Mouse (Mus musculus) erythroblast, embryonic 14.5 days (primary cell): ENCODE results near the gene Olfr615. TPM values are rescaled to one million over a fixed set of nuclear protein-coding genes. Genes with fewer than 3 reads are reported as not detected.
"Not testable (repeated sequence)": the region's sequence is repeated elsewhere in the genome, so short reads cannot be mapped to it uniquely, and the experiment has no call there.

Experiments
- H3K27me3 ChIP-seq: 2 replicates; pipeline ENCODE4 v1.6.1; 2012; ENCODE audit warnings: inconsistent platforms; ENCODE audit not compliant: control insufficient read depth
- H3K36me3 ChIP-seq: 2 replicates; pipeline ENCODE4 v1.6.1; 2012; ENCODE audit warnings: mild to moderate bottlenecking, inconsistent platforms; ENCODE audit not compliant: control insufficient read depth
- H3K4me1 ChIP-seq: 2 replicates; pipeline ENCODE4 v1.6.1; 2012; ENCODE audit warnings: inconsistent platforms; ENCODE audit not compliant: control insufficient read depth
- H3K4me3 ChIP-seq: replicated peaks from 2 replicates; pipeline ENCODE3; 2012; ENCODE audit warnings: moderate library complexity, mild to moderate bottlenecking, inconsistent platforms
- H3K9me3 ChIP-seq: 2 replicates; pipeline ENCODE4 v1.6.1; 2012; ENCODE audit warnings: low read length, inconsistent platforms, mixed read lengths; ENCODE audit not compliant: control insufficient read depth
- GATA1 ChIP-seq: IDR thresholded peaks from 2 replicates; pipeline ENCODE4 v1.6.1; 2012; ENCODE audit warnings: low read length, inconsistent platforms, mixed read lengths
- TAL1 ChIP-seq: IDR thresholded peaks from 3 replicates; pipeline ENCODE4 v1.6.1; 2012; ENCODE audit warnings: low read length, inconsistent platforms, mixed read lengths
- polyA plus RNA-seq: library from polyadenylated mRNA; stranded (reverse); fragments of >175 nt; gene quantifications from 2 replicates; pipeline ENCODE4 v1.2.3, GENCODE M21; 2012

Olfr615 gene
- not detected in 2 replicates for polyA plus RNA-seq

- H3K27me3 ChIP-seq: no peaks in the 10 kb centered on the region
- no peak for TF ChIP-seq TAL1
- H3K9me3 ChIP-seq: no peaks in the 10 kb centered on the region
- H3K36me3 ChIP-seq: no peaks in the 10 kb centered on the region
- H3K4me1 ChIP-seq: no peaks in the 10 kb centered on the region
- no peak within 1 kb of the TSS for H3K4me3 ChIP-seq
These were observed at the start of gene Olfr615 for GRCm38 (mm10) chr7:103555779-103556178. Gene Olfr615 (plus strand): TSS chr7:103556079.

GRCm38 (mm10) chr7:103512022-103512421 is 43.9 kb upstream of the Olfr615 start, which contains the start of gene Olfr610:
Gene Olfr610 (minus strand): TSS chr7:103512122.
- no peaks in the 10 kb centered on the region for H3K4me1 ChIP-seq
- no peaks in the 10 kb centered on the region for H3K36me3 ChIP-seq
- no peaks in the 10 kb centered on the region for H3K27me3 ChIP-seq
- H3K4me3 ChIP-seq: no peak within 1 kb of the TSS
- no peaks in the 10 kb centered on the region for H3K9me3 ChIP-seq
- no peak for TF ChIP-seq GATA1
- TF ChIP-seq TAL1: no peak

GRCm38 (mm10) chr7:103520746-103521145 is 35.1 kb upstream of the Olfr615 start, which contains the start of gene Olfr611:
Gene Olfr611 (minus strand): TSS chr7:103520846.
- H3K4me1 ChIP-seq, H3K27me3 ChIP-seq, H3K4me3 ChIP-seq, H3K9me3 ChIP-seq, H3K36me3 ChIP-seq: not testable (repeated sequence)

GRCm38 (mm10) chr7:103542617-103543016 is 13.3 kb upstream of the Olfr615 start, which contains the start of gene Olfr612:
Gene Olfr612 (minus strand): TSS chr7:103542717.
- H3K4me1 ChIP-seq, H3K9me3 ChIP-seq, H3K27me3 ChIP-seq, H3K4me3 ChIP-seq, H3K36me3 ChIP-seq: not testable (repeated sequence)

GRCm38 (mm10) chr7:103547774-103548173 is 8.1 kb upstream of the Olfr615 start, which contains the start of gene Olfr613:
Gene Olfr613 (plus strand): TSS chr7:103548074.
- H3K9me3 ChIP-seq: no peaks in the 10 kb centered on the region
- no peaks in the 10 kb centered on the region for H3K27me3 ChIP-seq
- TF ChIP-seq TAL1: no peak
- TF ChIP-seq GATA1: no peak
- no peaks in the 10 kb centered on the region for H3K36me3 ChIP-seq
- no peaks in the 10 kb centered on the region for H3K4me1 ChIP-seq
- H3K4me3 ChIP-seq: no peak within 1 kb of the TSS

- Histone ChIP-seq H3K27me3 (no peaks in the 10 kb centered on the region), H3K4me3 (no peak within 1 kb of the TSS), H3K4me1 (no peaks in the 10 kb centered on the region), H3K36me3 (no peaks in the 10 kb centered on the region), H3K9me3 (no peaks in the 10 kb centered on the region)
- TF ChIP-seq TAL1: no peak
- no peak for TF ChIP-seq GATA1
These were observed 13.2 kb downstream of the Olfr615 start, which contains the start of gene Olfr616 for GRCm38 (mm10) chr7:103569043-103569442. Gene Olfr616 (minus strand): TSS chr7:103569143.

- Histone ChIP-seq H3K36me3 (no peaks in the 10 kb centered on the region), H3K9me3 (no peaks in the 10 kb centered on the region), H3K4me3 (no peak within 1 kb of the TSS), H3K27me3 (no peaks in the 10 kb centered on the region), H3K4me1 (no peaks in the 10 kb centered on the region)
- TF ChIP-seq GATA1: no peak
- TF ChIP-seq TAL1: no peak
These were observed 16.9 kb downstream of the Olfr615 start, which contains the start of gene Olfr617 for GRCm38 (mm10) chr7:103572761-103573160. Gene Olfr617 (plus strand): TSS chr7:103573061.

GRCm38 (mm10) chr7:103589803-103590202 is 33.9 kb downstream of the Olfr615 start, which contains the start of gene Olfr618:
Gene Olfr618 (plus strand): TSS chr7:103590103.
- Histone ChIP-seq H3K36me3 (no peaks in the 10 kb centered on the region), H3K27me3 (no peaks in the 10 kb centered on the region), H3K9me3 (no peaks in the 10 kb centered on the region), H3K4me3 (no peak within 1 kb of the TSS), H3K4me1 (no peaks in the 10 kb centered on the region)
- TF ChIP-seq GATA1 (no peak), TAL1 (no peak)

- Histone ChIP-seq H3K4me3 (no peak within 1 kb of the TSS), H3K27me3 (no peaks in the 10 kb centered on the region), H3K9me3 (no peaks in the 10 kb centered on the region), H3K36me3 (no peaks in the 10 kb centered on the region), H3K4me1 (no peaks in the 10 kb centered on the region)
- TF ChIP-seq TAL1 (no peak), GATA1 (no peak)
These were observed 44.4 kb downstream of the Olfr615 start, which contains the start of gene Olfr619 for GRCm38 (mm10) chr7:103600275-103600674. Gene Olfr619 (plus strand): TSS chr7:103600575.

GRCm38 (mm10) chr7:103607425-103607824 is 51.5 kb downstream of the Olfr615 start:
- no peak overlapping the region for H3K4me3 ChIP-seq
- no peaks in the 10 kb centered on the region for H3K9me3 ChIP-seq
- TF ChIP-seq TAL1: no peak
- TF ChIP-seq GATA1: no peak
- no peaks in the 10 kb centered on the region for H3K4me1 ChIP-seq
- H3K27me3 ChIP-seq: no peaks in the 10 kb centered on the region
- no peaks in the 10 kb centered on the region for H3K36me3 ChIP-seq
